Comparison of ENCODE assay signal across 8 mouse cellular contexts in genomic region chr9:107612191-107612944, GRCm38 (mm10). TPM values are rescaled to one million over a fixed set of nuclear protein-coding genes. Genes with fewer than 3 reads are reported as not detected.
A peak's percentile ranks its signal among the peaks of the same experiment; 100 is the strongest.
DNase-seq lines count a peak whose midpoint lies in the region; ATAC-seq and TF ChIP-seq lines count a peak whose summit lies in the region.

No protein-coding gene starts in this region.

- peak overlapping the region; percentile 99 for H3K27ac ChIP-seq in forebrain, embryonic 12.5 days
- peak overlapping the region; percentile 97 for H3K27ac ChIP-seq in neural tube, embryonic 15.5 days (replicated peaks)

- H3K4me1 ChIP-seq in E14TG2a.4 (replicated peaks; ENCODE audit: low read depth, low read length): peaks cover 79% of the 10 kb centered on the region
- H3K4me1 ChIP-seq in forebrain, embryonic 12.5 days: peaks cover 62% of the 10 kb centered on the region
- H3K4me1 ChIP-seq in neural tube, embryonic 15.5 days: peaks cover 44% of the 10 kb centered on the region

- TF ChIP-seq CTCF in E14TG2a.4 (conservative IDR thresholded peaks at IDR 0.05; ENCODE audit: low read length): no peak

- WGBS in forebrain, embryonic 12.5 days: 1% methylated on average over 45 of the region's 48 CpGs
- under 1% methylated on average over 45 of the region's 48 CpGs for WGBS in neural tube, embryonic 15.5 days

- H3K27me3 ChIP-seq in E14TG2a.4 (ENCODE audit: insufficient read depth, low read length): peaks cover 33% of the 10 kb centered on the region
- no peaks in the 10 kb centered on the region for H3K27me3 ChIP-seq in forebrain, embryonic 12.5 days
- no peaks in the 10 kb centered on the region for H3K27me3 ChIP-seq in neural tube, embryonic 15.5 days (replicated peaks)

- H3K9me3 ChIP-seq in E14TG2a.4 (ENCODE audit: low read length): no peaks in the 10 kb centered on the region
- H3K9me3 ChIP-seq in forebrain, embryonic 12.5 days: no peaks in the 10 kb centered on the region
- H3K9me3 ChIP-seq in neural tube, embryonic 15.5 days (replicated peaks): no peaks in the 10 kb centered on the region

- peaks cover 35% of the 10 kb centered on the region for H3K36me3 ChIP-seq in E14TG2a.4 (ENCODE audit: insufficient read depth, low read length)
- H3K36me3 ChIP-seq in forebrain, embryonic 12.5 days (replicated peaks): peaks cover 37% of the 10 kb centered on the region
- H3K36me3 ChIP-seq in neural tube, embryonic 15.5 days: peaks cover 32% of the 10 kb centered on the region

- H3K9ac ChIP-seq in forebrain, embryonic 12.5 days: peak overlapping the region; percentile 71
- peak overlapping the region; percentile 57 for H3K9ac ChIP-seq in neural tube, embryonic 15.5 days (replicated peaks)

- intact Hi-C loops in heart, postnatal 10 days (cut with DNase I): loop anchor here (2.0 kb wide), 1 partner anchor 20 kb away; no protein-coding TSS in a partner anchor

- H3K4me3 ChIP-seq in E14TG2a.4 (replicated peaks; ENCODE audit: low read length): peak overlapping the region; percentile 74
- peak overlapping the region; percentile 36 for H3K4me3 ChIP-seq in forebrain, embryonic 12.5 days (replicated peaks)
- H3K4me3 ChIP-seq in neural tube, embryonic 15.5 days (replicated peaks): peak overlapping the region; percentile 33

- DNase-seq in c-Kit-positive CD71-positive TER-119-positive erythroid progenitor cells, embryonic 14.5 days (ENCODE audit: low spot score): peak; percentile 94
- peak; percentile 99 to 100 for DNase-seq in heart, postnatal 10 days
- peak; percentile 98 for DNase-seq in layer of hippocampus, adult 11-12 months (ENCODE audit: low spot score)
- peak; percentile 98 to 99 for DNase-seq in lung, adult 18-20 months
- peak; percentile 94 for DNase-seq in testis, postnatal 14 days (ENCODE audit: low spot score)

- peak; percentile 94 for ATAC-seq in forebrain, embryonic 12.5 days (ENCODE audit: low FRiP score)
- peak; percentile 96 for ATAC-seq in neural tube, embryonic 15.5 days (ENCODE audit: low FRiP score)

- peak overlapping the region; percentile 61 for H3K4me2 ChIP-seq in forebrain, embryonic 12.5 days
- peak overlapping the region; percentile 61 for H3K4me2 ChIP-seq in neural tube, embryonic 15.5 days

RNA-seq across cellular contexts. Expression of gene Sema3b, which starts 3.3 kb away (rescaled TPM):
- 1.7 and 2.6 TPM in 2 replicates for polyA plus RNA-seq in forebrain, embryonic 12.5 days (2016; fragmentation: Nextera tagmentation; extraction: Ambion mirVana)
- total RNA-seq in heart, postnatal 10 days (2021): 10 to 100 TPM; 15.4 to 17.3 TPM
- 6.6 and 9.7 TPM in 2 replicates for polyA plus RNA-seq in neural tube, embryonic 15.5 days (2015; fragmentation: Nextera tagmentation; extraction: Ambion mirVana)

RNA-seq across cellular contexts. Expression of gene Gnai2, which starts 22.8 kb away (rescaled TPM):
- 570 and 587 TPM in 2 replicates for polyA plus RNA-seq in forebrain, embryonic 12.5 days (2016; fragmentation: Nextera tagmentation; extraction: Ambion mirVana)
- 100 to 1,000 TPM; 422 to 478 TPM for total RNA-seq in heart, postnatal 10 days (2021)
- 262 and 325 TPM in 2 replicates for polyA plus RNA-seq in neural tube, embryonic 15.5 days (2015; fragmentation: Nextera tagmentation; extraction: Ambion mirVana)

RNA-seq across cellular contexts. Expression of gene Ifrd2, which starts 24.9 kb away (rescaled TPM):
- 22.1 and 26.3 TPM in 2 replicates for polyA plus RNA-seq in forebrain, embryonic 12.5 days (2016; fragmentation: Nextera tagmentation; extraction: Ambion mirVana)
- total RNA-seq in heart, postnatal 10 days (2021): 10 to 100 TPM; 36.9 to 40.7 TPM
- polyA plus RNA-seq in neural tube, embryonic 15.5 days (2015; fragmentation: Nextera tagmentation; extraction: Ambion mirVana): 14.4 and 25.2 TPM in 2 replicates

RNA-seq across cellular contexts. Expression of gene Hyal3, which starts 31.8 kb away (rescaled TPM):
- polyA plus RNA-seq in forebrain, embryonic 12.5 days (2016; fragmentation: Nextera tagmentation; extraction: Ambion mirVana): 0.80 and 1.2 TPM in 2 replicates
- under 1 TPM; 0.41 to 0.79 TPM for total RNA-seq in heart, postnatal 10 days (2021)
- polyA plus RNA-seq in neural tube, embryonic 15.5 days (2015; fragmentation: Nextera tagmentation; extraction: Ambion mirVana): 2.0 and 2.2 TPM in 2 replicates

RNA-seq across cellular contexts. Expression of gene Naa80, which starts 33.7 kb away (rescaled TPM):
- polyA plus RNA-seq in forebrain, embryonic 12.5 days (2016; fragmentation: Nextera tagmentation; extraction: Ambion mirVana): 13.7 and 14.2 TPM in 2 replicates
- total RNA-seq in heart, postnatal 10 days (2021): 10 to 100 TPM; 13.0 to 16.2 TPM
- 16.9 and 19.7 TPM in 2 replicates for polyA plus RNA-seq in neural tube, embryonic 15.5 days (2015; fragmentation: Nextera tagmentation; extraction: Ambion mirVana)

Comparison
In these comparisons a context has a peak if more than half of its experiments do, and no peak if none do; other contexts are left out.
1. Peak in every context shown above with its lines: DNase-seq, ATAC-seq, H3K4me3 ChIP-seq and H3K27ac ChIP-seq.